ENCODE assay signal across 12 mouse cellular contexts in genomic region chr6:90773811-90774233, GRCm38 (mm10).
A peak's percentile ranks its signal among the peaks of the same experiment; 100 is the strongest.
DNase-seq lines count a peak whose midpoint lies in the region; ATAC-seq and TF ChIP-seq lines count a peak whose summit lies in the region.
"Had no signal": no experiment of that assay in that cellular context is flagged by ENCODE, and none has a peak within 500 bp of the region (broad histone marks: within the 10 kb centered on the region; RNA-seq: fewer than 3 reads in every experiment).

No protein-coding gene starts in this region.

- no peak overlapping the region for H3K4me2 ChIP-seq in forebrain, embryonic 14.5 days (ENCODE audit: low read length)
- H3K4me2 ChIP-seq in forebrain, embryonic 15.5 days (replicated peaks): no peak overlapping the region
- H3K4me2 ChIP-seq in heart, postnatal 0 days (ENCODE audit: low read depth, low read length): no peak overlapping the region
- H3K4me2 ChIP-seq in liver, embryonic 11.5 days: no peak overlapping the region
- H3K4me2 ChIP-seq: embryonic facial prominence, embryonic 13.5 days; liver, embryonic 13.5 days had no signal

- no peak for TF ChIP-seq EP300 in heart, postnatal 0 days (IDR thresholded peaks at IDR 0.05; ENCODE audit: low read depth)

- H3K9ac ChIP-seq in forebrain, embryonic 14.5 days (ENCODE audit: low read length): no peak overlapping the region
- H3K9ac ChIP-seq in forebrain, embryonic 15.5 days (replicated peaks): no peak overlapping the region
- no peak overlapping the region for H3K9ac ChIP-seq in heart, postnatal 0 days (replicated peaks; ENCODE audit: low read depth, low read length)
- H3K9ac ChIP-seq in liver, embryonic 11.5 days (ENCODE audit: low read depth, low read length): no peak overlapping the region
- H3K9ac ChIP-seq: embryonic facial prominence, embryonic 13.5 days; liver, embryonic 13.5 days had no signal

- H3K27me3 ChIP-seq in forebrain, embryonic 14.5 days (replicated peaks; ENCODE audit: control insufficient read depth, insufficient read depth, low read length): no peaks in the 10 kb centered on the region
- H3K27me3 ChIP-seq in forebrain, embryonic 15.5 days: no peaks in the 10 kb centered on the region
- H3K27me3 ChIP-seq in heart, postnatal 0 days (ENCODE audit: control insufficient read depth, insufficient read depth, low read length): no peaks in the 10 kb centered on the region
- no peaks in the 10 kb centered on the region for H3K27me3 ChIP-seq in liver, embryonic 11.5 days (replicated peaks; ENCODE audit: control insufficient read depth, insufficient read depth, low read length)
- H3K27me3 ChIP-seq: embryonic facial prominence, embryonic 13.5 days; liver, embryonic 13.5 days; Patski had no signal

- DNase-seq in forebrain, embryonic 14.5 days (ENCODE audit: low spot score): no peak
- peak; percentile 89 for DNase-seq in left cerebral cortex, postnatal 4 days
- no peak for DNase-seq in left cerebral cortex, postnatal 25 days (ENCODE audit: low spot score in 2 of 2)
- peak; percentile 72 for DNase-seq in cerebellum, adult 8-10 months
- peak; percentile 45 for DNase-seq in heart, postnatal 0 days (ENCODE audit: low spot score)
- DNase-seq in spleen, postnatal 14 days (ENCODE audit: low spot score in 2 of 2): no peak
- no peak for DNase-seq in liver, embryonic 11.5 days (ENCODE audit: low spot score)
- DNase-seq: liver, embryonic 13.5 days had no signal

- 0 out of 2 replicates have a peak, but pooled peaks have one; percentile 15 for ATAC-seq in forebrain, embryonic 14.5 days
- no peak for ATAC-seq in forebrain, embryonic 15.5 days (replicated peaks)
- ATAC-seq in heart, postnatal 0 days (ENCODE audit: insufficient read depth, low read depth): peak; percentile 50
- no peak for ATAC-seq in liver, embryonic 11.5 days (replicated peaks; ENCODE audit: low FRiP score)
- ATAC-seq: intestine, postnatal 0 days; Patski had no signal

- H3K4me3 ChIP-seq in forebrain, embryonic 14.5 days (ENCODE audit: low read depth, low read length): no peak overlapping the region
- no peak overlapping the region for H3K4me3 ChIP-seq in forebrain, embryonic 15.5 days
- H3K4me3 ChIP-seq in heart, postnatal 0 days (ENCODE audit: low read depth, low read length): no peak overlapping the region
- no peak overlapping the region for H3K4me3 ChIP-seq in liver, embryonic 11.5 days (ENCODE audit: low read depth, low read length)
- H3K4me3 ChIP-seq: embryonic facial prominence, embryonic 13.5 days; liver, embryonic 13.5 days had no signal

- no peaks in the 10 kb centered on the region for H3K9me3 ChIP-seq in forebrain, embryonic 14.5 days (replicated peaks; ENCODE audit: control insufficient read depth, low read length)
- H3K9me3 ChIP-seq in forebrain, embryonic 15.5 days: no peaks in the 10 kb centered on the region
- H3K9me3 ChIP-seq in heart, postnatal 0 days (replicated peaks; ENCODE audit: control insufficient read depth, low read length): no peaks in the 10 kb centered on the region
- H3K9me3 ChIP-seq in liver, embryonic 11.5 days (ENCODE audit: control insufficient read depth, low read length): no peaks in the 10 kb centered on the region
- H3K9me3 ChIP-seq: embryonic facial prominence, embryonic 13.5 days; liver, embryonic 13.5 days had no signal

- no peak for TF ChIP-seq CTCF in heart, postnatal 0 days (IDR thresholded peaks at IDR 0.05; ENCODE audit: low read depth)

- no peaks in the 10 kb centered on the region for H3K36me3 ChIP-seq in forebrain, embryonic 14.5 days (ENCODE audit: control insufficient read depth, insufficient read depth, low read length)
- H3K36me3 ChIP-seq in forebrain, embryonic 15.5 days: no peaks in the 10 kb centered on the region
- no peaks in the 10 kb centered on the region for H3K36me3 ChIP-seq in heart, postnatal 0 days (replicated peaks; ENCODE audit: control insufficient read depth, insufficient read depth, low read length)
- no peaks in the 10 kb centered on the region for H3K36me3 ChIP-seq in liver, embryonic 11.5 days (ENCODE audit: control insufficient read depth, insufficient read depth, low read length)
- H3K36me3 ChIP-seq: embryonic facial prominence, embryonic 13.5 days; liver, embryonic 13.5 days had no signal

- intact Hi-C loops in left cerebral cortex, postnatal 4 days (cut with DNase I): no loop called here
- intact Hi-C loops in left cerebral cortex, postnatal 25 days (cut with DNase I): no loop called here

- peaks cover 5% of the 10 kb centered on the region for H3K4me1 ChIP-seq in forebrain, embryonic 14.5 days (ENCODE audit: control insufficient read depth, insufficient read depth, low read length)
- peaks cover 9% of the 10 kb centered on the region for H3K4me1 ChIP-seq in forebrain, embryonic 15.5 days
- H3K4me1 ChIP-seq in heart, postnatal 0 days (ENCODE audit: control insufficient read depth, insufficient read depth): peaks cover 17% of the 10 kb centered on the region
- no peaks in the 10 kb centered on the region for H3K4me1 ChIP-seq in liver, embryonic 11.5 days (replicated peaks; ENCODE audit: control insufficient read depth, insufficient read depth, low read length)
- H3K4me1 ChIP-seq: embryonic facial prominence, embryonic 13.5 days; liver, embryonic 13.5 days had no signal

- H3K27ac ChIP-seq in forebrain, embryonic 14.5 days (ENCODE audit: low read depth, low read length): no peak overlapping the region
- H3K27ac ChIP-seq in forebrain, embryonic 15.5 days (replicated peaks): no peak overlapping the region
- 0 out of 2 replicates have a peak overlapping the region, but pooled peaks have one; percentile 22 for H3K27ac ChIP-seq in heart, postnatal 0 days (ENCODE audit: low read depth)
- no peak overlapping the region for H3K27ac ChIP-seq in liver, embryonic 11.5 days (ENCODE audit: low read depth, low read length)
- H3K27ac ChIP-seq: embryonic facial prominence, embryonic 13.5 days; liver, embryonic 13.5 days had no signal

Comparison
In these comparisons a context has a peak if more than half of its experiments do, and no peak if none do; other contexts are left out.
1. ATAC-seq: peak in forebrain, embryonic 14.5 days (single experiment) and heart, postnatal 0 days (single experiment); none in forebrain, embryonic 15.5 days (single experiment) and liver, embryonic 11.5 days (single experiment).
2. DNase-seq: peak in left cerebral cortex, postnatal 4 days (single experiment), cerebellum, adult 8-10 months (single experiment) and heart, postnatal 0 days (single experiment); none in forebrain, embryonic 14.5 days (single experiment), left cerebral cortex, postnatal 25 days (0 of 2), spleen, postnatal 14 days (0 of 2) and liver, embryonic 11.5 days (single experiment).